Mouse (Mus musculus) ovary, postnatal 36 days (tissue): Measurements from ENCODE around the gene Midn.

ENCODE experiments used
- DNase-seq: peaks from one replicate; pipeline ENCODE4 v3.0.0; 2022; ENCODE audit warnings: low spot score, mixed read lengths

Gene Midn

DNA sequence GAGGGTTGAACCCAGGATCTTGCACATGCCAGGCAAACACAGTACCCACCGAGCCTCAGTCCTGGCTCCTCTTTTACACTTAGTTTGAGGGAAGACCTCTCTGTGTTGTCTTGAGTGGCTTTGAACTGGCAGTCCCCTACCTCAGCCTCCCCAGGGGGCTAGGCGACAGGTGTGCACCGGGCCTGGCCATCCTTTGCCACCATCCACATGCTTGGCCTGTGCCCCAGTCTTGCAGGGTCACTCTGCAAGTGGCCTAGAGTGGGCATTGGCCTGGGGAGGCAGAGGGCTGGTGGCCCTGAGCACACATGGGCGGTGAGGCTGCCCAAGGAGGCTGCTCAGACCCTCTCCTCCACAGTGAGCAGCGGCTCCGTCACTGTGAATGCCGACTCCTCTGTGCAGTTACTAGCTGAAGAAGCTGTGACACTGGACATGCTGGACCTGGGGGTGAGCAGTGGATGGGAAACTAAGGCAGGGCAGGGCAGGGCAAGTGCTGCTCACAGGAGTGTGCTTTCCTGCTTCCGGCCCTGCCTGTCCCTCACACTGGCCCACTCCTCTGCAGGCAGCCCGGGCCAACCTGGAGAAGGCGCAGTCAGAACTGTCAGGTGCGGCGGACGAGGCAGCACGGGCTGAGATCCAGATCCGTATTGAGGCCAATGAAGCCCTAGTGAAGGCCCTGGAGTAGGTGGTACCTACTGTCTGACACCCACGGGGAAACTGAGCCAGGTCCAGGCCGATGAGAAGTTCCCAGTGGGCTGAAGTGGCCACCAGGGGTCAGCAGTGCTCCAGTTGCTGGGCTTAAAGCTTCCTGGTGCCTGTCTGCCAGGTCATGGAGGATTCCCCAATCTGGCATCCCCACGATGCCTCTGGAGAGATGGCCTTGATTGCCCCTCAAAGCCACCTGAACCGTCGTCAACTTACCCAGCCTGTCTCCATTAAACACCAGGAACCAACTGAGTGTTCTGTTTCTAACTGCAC is 2.9 kb upstream of the Midn start:
- peak; percentile 74 for DNase-seq

DNA sequence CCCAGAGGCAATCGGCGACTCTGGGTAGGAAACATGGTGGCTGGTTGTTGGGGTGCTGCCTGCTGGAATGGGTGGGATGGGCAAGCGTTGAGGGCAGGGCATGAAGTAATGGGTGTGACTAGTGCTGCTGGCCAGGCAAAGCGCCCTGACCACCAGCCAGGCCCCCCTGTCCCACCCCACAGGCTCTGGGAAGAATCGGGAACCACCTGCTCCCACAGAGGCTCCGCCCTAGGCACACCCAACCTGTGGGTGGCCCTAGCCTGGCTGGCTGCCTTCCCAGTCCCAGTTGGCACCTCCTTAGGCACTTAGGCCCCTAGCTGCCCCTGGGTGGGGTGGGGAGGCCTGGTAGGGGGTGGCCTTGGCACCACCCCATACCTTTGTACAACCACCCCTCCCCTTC is 2.2 kb upstream of the Midn start:
- peak; percentile 61 for DNase-seq

DNA sequence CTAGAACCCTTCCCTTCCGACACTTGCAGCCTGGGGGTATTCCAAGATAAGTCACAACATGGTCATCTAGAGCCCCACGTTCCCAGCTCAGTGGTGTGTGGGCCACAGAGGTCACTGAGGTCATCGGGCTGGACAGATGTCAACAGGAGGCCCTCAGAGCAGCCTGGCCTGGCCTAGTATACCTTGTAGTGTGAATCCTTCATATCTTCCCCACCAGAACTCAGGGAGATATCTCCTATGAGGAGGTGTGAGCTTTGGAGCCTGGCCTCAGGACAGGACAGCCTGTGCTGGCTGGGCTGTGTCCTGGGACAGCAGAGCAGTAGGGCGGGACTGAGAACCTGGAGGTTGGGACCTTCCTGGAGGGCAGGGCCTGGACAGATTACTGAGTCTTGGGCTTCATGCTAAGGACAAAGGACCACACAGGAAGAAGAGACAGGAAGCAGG is 1.5 kb upstream of the Midn start:
- no peak for DNase-seq

DNA sequence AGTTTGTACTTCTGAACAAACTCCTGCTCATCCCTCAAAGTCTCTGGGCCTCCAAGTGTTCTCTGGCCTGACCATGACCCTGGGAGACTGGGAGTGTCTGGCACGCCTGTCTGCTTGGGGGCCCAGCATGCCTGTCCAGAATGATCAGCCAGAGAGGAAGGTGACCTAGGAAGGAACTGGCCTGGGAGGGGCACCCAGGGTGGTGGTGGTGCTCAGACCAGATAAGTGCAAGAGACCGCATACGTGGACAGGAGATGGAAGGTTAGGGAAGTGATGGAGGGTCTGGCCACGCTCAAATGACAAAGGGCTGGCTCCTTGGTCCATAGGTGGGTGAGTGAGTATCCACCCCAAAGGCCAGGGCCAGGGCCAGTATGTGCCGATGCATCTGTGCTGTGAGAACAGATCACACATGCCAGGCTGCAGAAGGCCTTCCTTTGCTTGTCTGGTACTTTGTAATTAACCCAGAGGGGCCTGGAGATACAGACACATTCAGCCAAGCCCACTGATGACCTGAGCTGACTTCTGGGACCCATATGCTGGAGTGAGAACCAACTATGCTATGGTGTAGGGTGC is 840 bp upstream of the Midn start:
- DNase-seq, result no peak

DNA sequence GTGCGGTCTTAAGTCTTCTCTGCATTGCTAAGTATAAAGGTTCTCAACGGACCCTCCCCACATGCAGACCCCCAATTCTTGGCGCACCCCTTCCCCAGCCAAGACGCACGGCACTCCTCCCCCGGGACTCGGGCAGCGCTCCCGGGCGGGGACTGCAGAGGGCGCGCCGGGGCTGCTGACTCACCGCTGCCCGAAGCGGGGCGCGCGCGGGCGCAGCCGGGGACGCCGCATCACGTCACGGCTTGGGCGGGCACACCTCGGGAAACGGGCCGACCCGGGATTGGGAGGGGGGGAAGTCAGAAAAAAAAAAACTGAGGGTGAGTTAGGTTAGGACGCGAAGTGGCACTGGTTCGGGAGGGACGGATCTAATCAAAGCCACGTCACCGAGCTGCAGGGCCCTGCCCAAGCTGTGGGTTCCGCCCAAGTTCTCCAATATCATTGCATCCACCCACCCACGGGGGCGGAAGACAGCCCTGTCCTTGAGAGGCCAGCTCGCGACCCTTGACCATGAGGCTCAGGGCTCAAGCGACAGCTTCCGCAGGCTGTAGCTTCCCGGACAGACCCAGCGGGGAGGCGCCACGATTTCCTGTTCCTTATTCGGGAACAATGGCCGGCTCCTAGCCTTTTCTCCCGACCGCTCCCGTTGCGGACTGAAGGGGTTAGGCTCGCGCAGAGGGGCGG is 678 bp downstream of the Midn start:
- peak; percentile 96 for DNase-seq

DNA sequence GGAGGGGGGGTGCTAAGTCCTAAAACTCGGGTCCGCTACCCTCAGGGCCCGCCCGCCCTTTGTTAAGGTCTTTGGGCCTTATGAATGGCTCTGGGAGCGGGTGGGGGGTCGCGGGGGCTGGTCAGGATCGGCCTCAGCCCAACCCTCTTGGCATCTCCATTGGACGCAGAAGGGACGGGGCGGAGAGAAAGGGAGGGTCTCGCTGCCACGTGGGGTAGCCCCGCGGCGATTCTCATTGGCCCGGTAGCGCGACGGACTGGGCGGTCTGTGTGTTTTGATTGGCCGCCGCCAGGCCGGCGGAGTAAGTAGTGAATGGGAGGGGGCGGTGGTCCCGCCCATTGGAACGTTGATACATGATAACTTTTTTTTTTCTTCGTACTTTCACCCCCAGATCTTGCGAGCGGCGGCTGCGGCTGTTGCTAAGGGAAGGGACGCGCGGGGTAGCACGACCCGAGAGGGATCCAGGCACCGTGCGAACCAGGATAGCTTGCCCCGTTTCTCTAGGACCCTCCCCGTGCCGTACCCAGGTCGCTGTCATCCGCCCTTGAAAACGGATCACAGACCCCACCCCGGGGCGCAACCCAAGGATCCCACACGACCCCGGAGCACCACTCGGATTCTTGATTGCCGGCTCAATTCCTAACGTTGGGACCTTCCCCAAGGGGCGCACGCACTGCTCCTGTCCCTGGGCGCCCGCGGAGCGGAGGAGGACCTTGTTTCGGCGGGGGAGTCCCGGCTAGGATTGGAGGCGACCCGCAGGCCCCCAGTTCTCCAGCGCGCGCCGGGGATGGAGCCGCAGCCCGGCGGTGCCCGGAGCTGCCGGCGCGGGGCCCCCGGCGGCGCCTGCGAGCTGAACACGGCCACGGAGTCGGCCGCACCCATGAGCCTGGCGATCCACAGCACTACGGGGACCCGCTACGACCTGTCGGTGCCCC is 1.5 kb downstream of the Midn start:
- DNase-seq, result peak; percentile 98

DNA sequence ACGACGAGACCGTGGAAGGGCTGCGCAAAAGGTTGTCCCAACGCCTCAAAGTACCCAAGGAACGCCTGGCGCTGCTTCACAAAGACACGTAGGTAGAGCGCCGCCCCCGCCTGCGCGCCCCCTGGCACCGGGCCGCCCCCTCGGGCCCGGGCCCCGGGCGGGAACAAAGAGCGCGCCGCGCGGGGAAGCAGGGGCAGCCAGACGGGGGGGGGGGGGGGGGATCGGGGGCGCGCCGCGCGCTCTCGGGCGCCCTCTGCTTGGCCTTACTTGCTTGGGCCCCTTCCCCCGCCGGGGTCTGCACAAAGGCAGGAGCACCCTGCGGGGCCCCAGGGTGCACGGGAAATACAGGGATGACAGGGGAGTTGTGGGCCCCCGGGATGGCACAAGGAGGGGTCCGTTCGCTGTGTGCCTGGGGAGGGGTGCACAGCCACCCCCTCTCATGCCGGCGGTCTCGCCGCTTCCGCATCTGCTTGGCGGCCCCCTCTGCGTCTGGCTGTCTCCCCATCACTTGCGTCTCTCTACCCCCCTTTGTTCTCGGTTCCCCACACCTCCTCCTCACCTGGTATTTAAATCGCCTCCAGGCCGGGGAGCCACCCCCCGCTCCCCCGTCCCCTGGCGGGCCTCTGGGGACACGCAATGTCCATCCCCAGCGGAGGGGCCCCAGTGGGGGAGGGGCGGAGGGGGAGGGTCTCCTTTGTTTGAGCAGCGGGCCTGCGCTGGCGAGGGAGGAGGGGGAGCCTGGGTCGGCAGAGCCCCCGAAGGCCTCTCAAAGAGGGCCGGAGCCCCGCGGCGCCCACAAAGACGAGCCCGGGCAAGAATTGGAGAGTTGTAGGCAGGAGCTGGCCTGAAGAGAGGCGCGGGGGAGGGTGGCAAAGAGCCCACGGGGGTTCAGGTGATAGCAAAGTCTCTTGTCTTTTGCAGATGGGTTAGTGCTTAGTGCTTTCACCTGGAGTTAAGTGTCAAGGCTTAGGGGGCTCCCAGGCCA is 2.4 kb downstream of the Midn start:
- DNase-seq, result peak; percentile 66

DNA sequence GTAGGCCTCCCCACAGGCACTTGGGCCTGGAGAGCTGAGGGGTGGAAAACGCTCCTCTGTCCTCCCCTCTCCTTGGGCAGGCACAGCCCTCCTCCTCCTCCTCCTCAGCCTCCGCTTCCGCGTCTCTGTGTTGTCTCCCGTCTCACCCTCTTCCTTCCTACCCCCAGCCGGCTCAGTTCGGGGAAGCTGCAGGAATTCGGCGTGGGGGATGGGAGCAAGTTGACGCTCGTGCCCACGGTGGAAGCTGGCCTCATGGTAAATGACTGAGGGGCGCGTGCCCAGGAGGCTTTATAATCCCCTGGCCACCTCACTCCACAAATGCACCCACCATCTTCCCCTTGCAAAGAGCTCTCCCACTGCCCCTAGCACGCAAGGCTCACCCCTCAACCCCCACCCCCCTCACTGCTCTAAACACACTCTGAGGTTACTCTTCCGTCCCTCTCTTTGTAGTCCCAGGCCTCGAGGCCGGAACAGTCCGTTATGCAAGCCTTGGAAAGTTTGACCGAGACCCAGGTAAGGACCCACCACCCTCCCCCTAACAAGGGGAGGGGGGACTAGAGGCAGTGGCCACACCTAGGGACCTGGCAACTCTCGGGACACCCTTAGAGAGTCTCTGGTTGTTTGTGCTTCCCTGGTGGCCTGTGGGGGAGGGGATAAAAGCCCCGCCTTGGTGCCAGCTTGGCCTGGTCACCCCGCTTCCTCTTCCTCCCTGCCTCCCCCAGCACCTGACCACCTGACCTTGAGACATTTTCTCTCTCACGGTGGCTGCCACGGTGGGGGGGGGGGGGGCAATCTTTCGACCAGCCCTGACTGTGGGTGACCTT is 3.4 kb downstream of the Midn start:
- peak; percentile 70 for DNase-seq

DNA sequence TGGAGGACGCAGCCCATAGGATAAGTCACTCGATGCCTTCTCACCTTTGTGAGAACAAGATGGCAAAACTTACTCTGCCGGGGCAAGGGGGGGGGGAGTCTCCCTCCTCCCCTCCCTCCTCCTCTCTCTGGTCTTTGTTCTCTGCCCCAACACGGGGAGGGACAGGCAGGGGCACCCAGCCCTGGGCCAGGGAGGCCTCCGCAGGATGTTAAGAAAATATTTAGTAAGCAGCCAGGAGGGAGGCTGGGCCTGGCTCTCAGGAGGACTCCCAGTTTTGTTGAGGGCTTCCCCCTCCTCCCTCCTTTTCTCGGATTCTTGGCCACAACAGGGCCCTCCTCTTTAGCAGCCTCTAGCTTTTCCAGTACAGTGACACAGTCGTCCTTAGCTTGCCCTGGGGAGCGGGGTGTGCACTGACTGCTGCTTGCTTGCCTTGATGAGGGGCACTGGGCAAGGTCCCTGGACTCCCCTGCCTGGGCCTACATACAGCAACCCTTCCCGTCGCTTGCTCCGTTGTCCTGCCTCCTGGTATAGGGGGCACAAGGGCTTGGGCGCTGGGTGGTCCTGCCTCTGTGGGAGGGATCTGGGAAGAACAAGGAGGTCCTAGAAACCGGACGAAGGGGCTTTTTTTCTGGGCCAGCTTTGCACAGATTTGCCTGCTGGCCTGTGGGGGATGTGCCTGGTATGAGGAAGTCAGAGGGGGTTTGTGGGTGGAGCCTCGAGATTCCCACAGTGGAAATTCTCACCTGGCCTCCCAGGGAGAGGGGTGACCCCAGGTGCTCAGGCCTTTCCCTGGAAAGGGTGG is 4.2 kb downstream of the Midn start:
- peak; percentile 61 for DNase-seq

DNA sequence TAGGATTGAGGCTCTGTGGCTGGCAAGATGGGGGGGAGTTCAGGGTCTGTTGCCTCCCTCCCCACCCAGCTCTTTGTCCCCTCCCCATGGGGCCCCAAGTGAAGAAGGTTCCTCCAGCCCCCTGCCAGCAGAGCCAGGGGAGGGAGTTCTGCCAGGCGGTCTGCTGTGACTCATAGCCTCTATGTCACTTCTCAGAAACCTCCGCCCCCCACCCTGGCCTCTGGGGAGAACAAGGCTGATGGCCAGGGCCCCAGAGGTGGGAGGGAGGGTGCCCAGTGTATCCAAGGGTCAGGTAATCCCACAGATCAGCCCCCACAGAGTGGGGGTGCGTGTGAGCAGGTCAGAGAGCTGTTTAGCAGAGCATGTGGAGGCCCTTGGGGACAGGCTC is 4.8 kb downstream of the Midn start:
- peak; percentile 56 for DNase-seq

DNA sequence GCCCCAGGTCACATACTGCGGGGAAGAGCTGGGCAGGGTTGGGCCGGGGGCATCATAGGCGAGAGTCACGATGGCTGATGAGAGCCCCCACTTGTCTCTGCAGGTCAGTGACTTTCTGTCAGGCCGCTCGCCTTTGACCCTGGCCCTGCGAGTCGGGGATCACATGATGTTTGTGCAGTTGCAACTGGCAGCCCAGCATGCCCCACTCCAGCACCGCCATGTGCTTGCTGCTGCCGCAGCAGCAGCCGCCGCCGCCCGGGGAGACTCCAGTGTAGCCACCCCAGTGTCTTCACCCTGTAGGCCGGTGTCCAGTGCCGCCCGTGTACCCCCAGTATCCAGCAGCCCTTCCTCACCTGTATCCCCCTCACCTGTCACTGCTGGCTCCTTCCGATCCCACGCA is 5.6 kb downstream of the Midn start:
- no peak for DNase-seq

DNA sequence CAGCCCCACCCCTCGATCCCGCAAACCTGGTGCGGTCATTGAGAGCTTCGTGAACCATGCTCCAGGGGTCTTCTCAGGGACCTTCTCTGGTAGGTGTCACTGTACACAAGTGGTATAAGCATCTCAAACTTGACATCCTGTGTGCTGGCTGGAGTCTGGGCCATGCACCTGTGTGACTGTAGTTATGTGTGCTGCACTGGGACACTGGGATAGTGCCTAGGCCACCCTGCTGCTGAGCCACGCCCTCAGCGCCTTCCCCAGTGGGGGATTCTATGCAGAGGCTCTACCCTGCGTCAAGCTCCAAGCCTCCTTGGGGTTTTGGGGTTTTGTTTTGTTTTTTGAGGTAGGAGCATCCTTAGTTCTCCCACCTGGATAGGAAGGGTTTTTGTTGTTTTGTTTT is 6.3 kb downstream of the Midn start:
- DNase-seq, result no peak

DNA sequence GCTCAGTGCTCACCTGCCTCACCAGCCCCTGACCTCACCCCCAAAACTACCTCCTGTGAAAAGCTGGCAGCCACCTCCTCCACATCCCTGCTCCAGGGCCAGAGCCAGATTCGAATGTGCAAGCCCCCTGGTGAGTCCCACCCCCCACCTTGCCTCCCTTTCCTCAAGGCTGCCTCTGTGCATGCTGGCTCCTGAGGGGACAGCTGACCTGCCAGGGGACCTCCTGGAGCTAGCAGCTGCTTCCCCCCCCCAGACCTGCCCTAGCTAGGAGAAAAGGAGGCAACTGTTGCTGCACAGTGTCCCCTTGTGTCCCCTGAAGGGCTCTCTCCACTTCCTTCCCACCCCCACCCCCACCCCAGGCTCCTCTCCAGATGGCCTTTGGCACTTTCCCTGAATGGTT is 7.2 kb downstream of the Midn start:
- no peak for DNase-seq

DNA sequence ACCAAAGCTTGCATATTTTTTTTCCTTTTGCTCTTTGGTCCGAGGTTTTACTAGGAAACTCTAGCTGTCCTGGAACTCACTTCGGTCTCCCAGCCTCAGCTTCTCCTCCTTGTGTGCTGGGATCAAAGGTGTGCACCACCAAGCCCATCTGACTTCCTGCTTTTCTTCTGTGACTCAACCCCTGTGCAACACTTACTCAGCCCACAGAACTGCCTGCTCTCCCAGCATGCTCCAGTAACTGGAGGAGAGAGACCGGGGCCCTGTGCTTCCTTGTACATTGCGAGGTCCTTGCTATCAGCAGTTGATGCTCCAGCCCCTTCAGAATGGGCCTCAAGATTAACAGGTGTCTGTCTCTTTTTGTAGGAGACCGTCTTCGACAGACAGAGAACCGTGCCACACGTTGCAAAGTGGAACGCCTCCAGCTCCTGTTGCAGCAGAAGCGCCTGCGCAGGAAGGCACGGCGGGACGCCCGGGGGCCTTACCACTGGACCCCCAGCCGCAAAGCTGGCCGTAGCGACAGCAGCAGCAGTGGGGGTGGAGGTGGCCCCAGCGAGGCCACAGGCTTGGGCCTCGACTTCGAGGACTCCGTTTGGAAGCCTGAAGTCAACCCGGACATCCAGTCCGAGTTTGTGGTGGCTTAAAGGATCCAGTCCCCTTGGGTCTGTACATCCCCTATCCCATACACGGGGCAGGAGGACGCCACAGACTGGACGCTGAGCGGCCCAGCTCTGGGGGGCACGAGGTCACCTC is 8.1 kb downstream of the Midn start:
- no peak for DNase-seq

DNA sequence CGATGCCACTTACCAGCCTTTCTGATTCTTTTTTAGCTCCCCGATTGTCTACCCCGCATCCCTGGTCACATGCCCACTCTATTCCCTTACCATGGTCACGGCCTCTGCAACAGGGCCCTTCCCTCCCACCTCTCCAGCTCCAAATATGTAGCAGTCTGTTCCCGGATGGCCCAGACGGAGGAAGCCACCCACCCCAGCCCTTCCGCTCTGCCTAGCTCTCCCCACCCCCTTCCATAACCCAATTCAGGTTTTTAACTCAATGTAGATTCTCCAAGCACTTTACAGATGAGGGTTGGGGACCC is 8.6 kb downstream of the Midn start:
- no peak for DNase-seq

DNA sequence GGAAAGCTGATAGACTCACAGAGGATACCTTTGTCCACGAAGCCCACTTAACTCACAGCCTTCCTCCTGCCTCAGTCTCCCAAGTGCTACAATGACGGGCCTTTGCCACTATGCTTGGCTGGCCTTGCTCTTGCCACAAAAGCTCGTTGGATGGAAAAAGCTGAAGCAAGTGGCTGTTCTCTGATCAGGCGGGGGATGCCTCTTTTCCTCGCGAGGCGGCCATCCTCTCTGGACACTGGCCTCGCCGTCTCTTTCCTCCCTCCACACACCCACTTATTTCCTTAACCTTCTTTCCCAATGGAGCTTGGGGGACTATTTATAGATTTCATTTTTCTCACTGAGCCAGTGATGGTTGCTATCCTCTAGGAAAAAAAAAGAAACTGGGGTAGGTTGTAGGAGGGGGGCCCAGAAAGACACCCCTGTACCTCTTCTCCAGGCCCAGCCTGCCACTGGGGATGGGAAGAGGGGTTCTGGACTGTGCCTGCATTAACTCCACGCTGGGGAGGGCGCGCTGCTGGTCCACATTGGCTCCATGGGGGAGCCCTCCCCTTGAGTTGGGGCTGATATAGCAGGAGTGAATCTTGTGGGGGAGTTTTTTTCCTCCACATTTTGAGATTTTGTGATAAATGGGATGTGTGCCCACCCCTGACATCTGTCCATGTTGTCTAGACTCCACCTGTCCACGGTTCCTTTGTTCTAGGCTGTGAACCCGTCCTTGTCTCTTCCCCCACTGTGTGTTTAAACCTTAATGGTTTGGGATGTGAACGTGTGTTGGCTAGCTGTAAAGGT is 9.3 kb downstream of the Midn start:
- DNase-seq, result no peak

DNA sequence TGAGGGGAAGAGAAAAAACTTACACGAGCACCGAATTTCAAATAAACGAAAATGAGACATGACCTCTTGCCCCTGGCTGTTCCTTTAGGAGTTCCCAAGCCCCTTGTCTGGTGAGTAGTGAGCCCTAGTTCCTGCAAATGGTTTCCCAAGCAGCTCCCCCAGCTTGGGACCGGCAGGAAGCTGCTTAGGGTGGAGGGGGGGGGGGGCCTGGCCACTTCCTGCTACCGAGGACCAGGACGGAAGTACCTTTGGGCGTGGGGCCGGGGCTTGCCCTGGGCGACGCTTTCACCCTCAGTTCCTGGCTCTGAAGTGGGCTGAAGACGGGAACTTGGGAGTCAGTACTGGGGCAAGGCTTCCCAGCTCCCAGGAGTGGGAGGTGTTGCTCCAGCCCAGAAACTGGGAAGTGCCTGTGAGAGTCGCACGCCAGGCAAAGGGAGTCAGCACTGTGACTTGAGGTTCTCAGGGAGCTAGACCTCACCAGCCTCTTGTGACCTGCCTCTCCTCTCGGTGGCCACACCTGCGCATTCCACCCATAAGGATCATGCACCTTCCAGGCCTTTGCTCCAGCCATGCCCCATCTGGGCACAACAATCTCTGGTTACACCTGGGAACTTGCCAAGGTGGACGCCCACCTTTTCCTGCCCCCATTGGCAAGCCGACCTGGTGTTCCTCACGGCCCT is 10.4 kb downstream of the Midn start:
- DNase-seq, result peak; percentile 51
